Comparison of ENCODE assay signal across 13 mouse cellular contexts in the genomic region with DNA sequence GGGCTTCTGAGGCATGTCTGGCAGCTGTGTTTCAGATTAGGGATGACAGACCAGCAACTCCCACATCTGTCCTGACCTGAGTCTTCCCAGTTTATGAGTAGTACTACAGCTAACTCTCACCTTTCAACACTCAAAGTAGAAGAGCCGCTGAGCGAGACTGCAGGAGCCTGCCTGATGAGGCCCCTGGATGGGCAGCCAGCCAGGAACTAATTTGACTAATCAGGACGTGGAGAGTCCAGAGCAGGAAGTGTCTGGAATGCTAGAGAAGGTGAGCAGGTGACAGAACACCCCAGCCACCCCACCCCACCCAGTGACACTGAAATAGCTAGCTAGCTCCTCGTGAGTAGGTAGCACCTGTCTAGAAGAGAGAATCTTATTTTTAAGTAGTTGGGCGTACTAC. TPM values are rescaled to one million over a fixed set of nuclear protein-coding genes. Genes with fewer than 3 reads are reported as not detected.
DNase-seq lines count a peak whose midpoint lies in the region; ATAC-seq and TF ChIP-seq lines count a peak whose summit lies in the region.
"Had no signal": no experiment of that assay in that cellular context is flagged by ENCODE, and none has a peak within 500 bp of the region (broad histone marks: within the 10 kb centered on the region; RNA-seq: fewer than 3 reads in every experiment).

No protein-coding gene starts in this region.

- peak; percentile 48 for DNase-seq in lung, embryonic 14.5 days
- no peak for DNase-seq in lung, adult 2 months
- peak; percentile 30 for DNase-seq in brain, embryonic 14.5 days (ENCODE audit: low read depth)
- DNase-seq in retina, postnatal 7 days (ENCODE audit: low read depth, low spot score), result peak; percentile 33
- no peak for DNase-seq in cerebellum, adult 2 months
- DNase-seq in gastrocnemius, postnatal 25 days, result no peak
- DNase-seq in gastrocnemius, adult 8-10 months (ENCODE audit: low spot score in 2 of 2), result no peak
- DNase-seq: adrenal gland, adult 2 months; gastrocnemius, postnatal 10 days had no signal

- H3K27ac ChIP-seq in lung, embryonic 14.5 days (ENCODE audit: low read depth), result no peak overlapping the region
- H3K27ac ChIP-seq in intestine, postnatal 0 days (ENCODE audit: low read depth, low read length), result peak overlapping the region; percentile 50
- H3K27ac ChIP-seq in cerebellum, adult 2 months (ENCODE audit: insufficient read depth, low read length), result no peak overlapping the region
- H3K27ac ChIP-seq: liver, embryonic 14.5 days had no signal

- no peak overlapping the region for H3K9ac ChIP-seq in lung, embryonic 14.5 days
- no peak overlapping the region for H3K9ac ChIP-seq in intestine, postnatal 0 days (ENCODE audit: low read depth, low read length)
- H3K9ac ChIP-seq: liver, embryonic 14.5 days had no signal

- 42% methylated on average over 5 of the region's 5 CpGs for WGBS in lung, embryonic 14.5 days
- 49% methylated on average over 5 of the region's 5 CpGs for WGBS in lung, adult 2 months
- WGBS in intestine, postnatal 0 days, result 27% methylated on average over 5 of the region's 5 CpGs
- WGBS in cerebellum, adult 2 months, result 65% methylated on average over 5 of the region's 5 CpGs

- no peaks in the 10 kb centered on the region for H3K27me3 ChIP-seq in lung, embryonic 14.5 days (ENCODE audit: insufficient read depth, low read length)
- H3K27me3 ChIP-seq in intestine, postnatal 0 days (replicated peaks; ENCODE audit: control insufficient read depth, insufficient read depth, low read length), result no peaks in the 10 kb centered on the region
- H3K27me3 ChIP-seq in cerebellum, adult 2 months (ENCODE audit: control insufficient read depth, insufficient read depth, low read length), result no peaks in the 10 kb centered on the region

- no peaks in the 10 kb centered on the region for H3K9me3 ChIP-seq in lung, embryonic 14.5 days (ENCODE audit: low read depth, low read length)
- no peaks in the 10 kb centered on the region for H3K9me3 ChIP-seq in intestine, postnatal 0 days (ENCODE audit: control insufficient read depth)
- H3K9me3 ChIP-seq: G1E; megakaryocyte, embryonic 14.5 days had no signal

- no peaks in the 10 kb centered on the region for H3K36me3 ChIP-seq in lung, embryonic 14.5 days (ENCODE audit: insufficient read depth)
- H3K36me3 ChIP-seq in intestine, postnatal 0 days (ENCODE audit: control insufficient read depth, insufficient read depth), result no peaks in the 10 kb centered on the region
- H3K36me3 ChIP-seq: G1E had no signal

- no peak overlapping the region for H3K4me3 ChIP-seq in lung, embryonic 14.5 days (ENCODE audit: low read depth, low read length)
- H3K4me3 ChIP-seq in lung, adult 2 months (replicated peaks; ENCODE audit: extremely low read depth, low read depth, low read length), result no peak overlapping the region
- H3K4me3 ChIP-seq in intestine, postnatal 0 days (ENCODE audit: low read depth, low read length), result no peak overlapping the region
- no peak overlapping the region for H3K4me3 ChIP-seq in cerebellum, adult 2 months (replicated peaks; ENCODE audit: insufficient read depth, low read depth, low read length)
- H3K4me3 ChIP-seq: megakaryocyte, embryonic 14.5 days had no signal

- no peak for TF ChIP-seq POLR2A in lung, adult 2 months (IDR thresholded peaks at IDR 0.05; ENCODE audit: borderline replicate concordance, extremely low read depth, low read depth, low read length)
- TF ChIP-seq POLR2A in brain, embryonic 14.5 days (IDR thresholded peaks at IDR 0.05; ENCODE audit: borderline replicate concordance, extremely low read depth, insufficient read depth, insufficient read length, poor library complexity, severe bottlenecking), result no peak
- TF ChIP-seq POLR2A in cerebellum, adult 2 months (IDR thresholded peaks at IDR 0.05; ENCODE audit: borderline replicate concordance, insufficient read depth, low read length), result no peak

- TF ChIP-seq CTCF in lung, embryonic 14.5 days (IDR thresholded peaks at IDR 0.05; ENCODE audit: low read depth), result no peak
- no peak for TF ChIP-seq CTCF in lung, adult 2 months (IDR thresholded peaks at IDR 0.05; ENCODE audit: insufficient read depth, low read length)
- no peak for TF ChIP-seq CTCF in brain, embryonic 14.5 days (IDR thresholded peaks at IDR 0.05; ENCODE audit: borderline replicate concordance, extremely low read depth, insufficient read depth, insufficient read length)
- TF ChIP-seq CTCF in intestine, postnatal 0 days (IDR thresholded peaks at IDR 0.05; ENCODE audit: low read depth), result no peak
- TF ChIP-seq CTCF in cerebellum, adult 2 months (IDR thresholded peaks at IDR 0.05; ENCODE audit: borderline replicate concordance, insufficient read depth, low read depth, low read length), result no peak

- H3K4me1 ChIP-seq in lung, embryonic 14.5 days (ENCODE audit: insufficient read depth), result peaks cover 6% of the 10 kb centered on the region; the same call in 1 of the 2 replicates
- no peaks in the 10 kb centered on the region for H3K4me1 ChIP-seq in lung, adult 2 months (ENCODE audit: control insufficient read depth, insufficient read depth, low read length)
- H3K4me1 ChIP-seq in intestine, postnatal 0 days (replicated peaks; ENCODE audit: control insufficient read depth, insufficient read depth, low read length), result peaks cover 13% of the 10 kb centered on the region
- no peaks in the 10 kb centered on the region; the same call in 1 of the 2 replicates for H3K4me1 ChIP-seq in cerebellum, adult 2 months (ENCODE audit: control insufficient read depth, insufficient read depth, low read length)

- H3K4me2 ChIP-seq in lung, embryonic 14.5 days, result no peak overlapping the region
- no peak overlapping the region for H3K4me2 ChIP-seq in intestine, postnatal 0 days (replicated peaks; ENCODE audit: low read depth)

- no peak for ATAC-seq in lung, embryonic 14.5 days (ENCODE audit: insufficient read depth)
- ATAC-seq in intestine, postnatal 0 days, result peak; percentile 76

RNA-seq across cellular contexts. Expression of a gene that starts 47.1 kb away (rescaled TPM):
- 29.5 and 34.4 TPM in 2 replicates for polyA plus RNA-seq in lung, embryonic 14.5 days (2014; fragmentation: Nextera tagmentation; extraction: Ambion mirVana)
- polyA plus RNA-seq in lung, adult 2 months (2012; rRNA removed), result 17.1 and 23.3 TPM in 2 replicates
- polyA plus RNA-seq in brain, embryonic 14.5 days (2012; rRNA removed), result 57.3 and 72.7 TPM in 2 replicates
- 14.4 and 16.0 TPM in 2 replicates for polyA plus RNA-seq in intestine, postnatal 0 days (2015; fragmentation: Nextera tagmentation; extraction: Ambion mirVana)
- 157 and 159 TPM in 2 replicates for polyA plus RNA-seq in cerebellum, adult 2 months (2012; rRNA removed)
- 10 to 100 TPM in 1 of 2 experiments, 1 to 10 TPM in 1; 5.6 to 11.5 TPM for total RNA-seq in gastrocnemius, postnatal 25 days (2021)
- 10 to 100 TPM in 1 of 4 experiments, 1 to 10 TPM in 3; 7.5 to 11.3 (median 8.6) TPM for total RNA-seq in gastrocnemius, adult 8-10 months (2022)

RNA-seq across cellular contexts. Expression of a gene that starts 51.4 kb away (rescaled TPM):
- 73.4 and 79.4 TPM in 2 replicates for polyA plus RNA-seq in lung, embryonic 14.5 days (2014; fragmentation: Nextera tagmentation; extraction: Ambion mirVana)
- polyA plus RNA-seq in lung, adult 2 months (2012; rRNA removed), result 0.12 and 0.60 TPM in 2 replicates
- 4.4 and 6.9 TPM in 2 replicates for polyA plus RNA-seq in brain, embryonic 14.5 days (2012; rRNA removed)
- polyA plus RNA-seq in intestine, postnatal 0 days (2015; fragmentation: Nextera tagmentation; extraction: Ambion mirVana), result 9.2 and 11.0 TPM in 2 replicates
- polyA plus RNA-seq in cerebellum, adult 2 months (2012; rRNA removed), result 0.18 and 0.30 TPM in 2 replicates
- total RNA-seq in gastrocnemius, postnatal 25 days (2021), result under 1 TPM; 0.49 to 0.64 TPM
- not detected for total RNA-seq in gastrocnemius, adult 8-10 months (2022)

Comparison
In these comparisons a context has a peak if more than half of its experiments do, and no peak if none do; other contexts are left out.
1. DNase-seq: peak in lung, embryonic 14.5 days (single experiment), brain, embryonic 14.5 days (single experiment) and retina, postnatal 7 days (single experiment); none in lung, adult 2 months (single experiment), cerebellum, adult 2 months (0 of 2), gastrocnemius, postnatal 25 days (single experiment) and gastrocnemius, adult 8-10 months (0 of 2).